Mouse (Mus musculus) small intestine, adult 2 months (tissue): Measurements from ENCODE around the gene Ptchd1.

ENCODE experiments used
- CTCF ChIP-seq: fragments of 200-500 bp; IDR thresholded peaks from 2 replicates; pipeline ENCODE4 v1.5.1; 2012; ENCODE audit warnings: low read depth, mild to moderate bottlenecking, control low read depth, inconsistent platforms, low read length, moderate library complexity, mixed read lengths; ENCODE audit not compliant: insufficient replicate concordance, insufficient read length; ENCODE audit errors: extremely low read depth
- POLR2A ChIP-seq: fragments of 200-500 bp; IDR thresholded peaks from 2 replicates; pipeline ENCODE4 v1.6.1; 2012; ENCODE audit warnings: low read depth, mild to moderate bottlenecking, control low read depth, inconsistent platforms, low read length, moderate library complexity

DNA sequence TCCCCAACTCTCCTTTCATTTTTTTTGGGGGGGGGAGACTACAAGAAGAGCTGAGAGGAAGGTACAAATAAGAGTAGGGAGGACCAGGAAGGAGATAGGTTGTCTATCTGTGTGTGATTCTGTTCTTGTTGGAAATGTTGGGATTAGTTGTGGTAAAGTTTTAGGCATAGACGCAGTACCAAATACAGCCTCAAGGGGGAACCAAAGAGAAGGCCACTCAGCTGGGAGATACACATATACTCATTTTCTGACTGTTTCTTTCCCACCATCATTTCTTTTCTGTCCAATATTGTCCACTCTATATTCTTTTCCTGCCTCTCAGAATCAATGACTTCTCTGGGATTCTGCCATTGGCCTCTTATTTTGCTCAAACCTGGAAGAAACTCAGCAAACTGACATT is 20.4 kb upstream of the Ptchd1 start:
- TF ChIP-seq POLR2A (no peak), CTCF (no peak)
